Mouse (Mus musculus): Measurements from ENCODE around the gene Rpgrip1l. TPM values are rescaled to one million over a fixed set of nuclear protein-coding genes. Genes with fewer than 3 reads are reported as not detected.

Gene Rpgrip1l
- polyA plus RNA-seq (2016; fragmentation: Nextera tagmentation; extraction: Ambion mirVana) = 14.3 and 17.1 TPM in 2 replicates

DNA sequence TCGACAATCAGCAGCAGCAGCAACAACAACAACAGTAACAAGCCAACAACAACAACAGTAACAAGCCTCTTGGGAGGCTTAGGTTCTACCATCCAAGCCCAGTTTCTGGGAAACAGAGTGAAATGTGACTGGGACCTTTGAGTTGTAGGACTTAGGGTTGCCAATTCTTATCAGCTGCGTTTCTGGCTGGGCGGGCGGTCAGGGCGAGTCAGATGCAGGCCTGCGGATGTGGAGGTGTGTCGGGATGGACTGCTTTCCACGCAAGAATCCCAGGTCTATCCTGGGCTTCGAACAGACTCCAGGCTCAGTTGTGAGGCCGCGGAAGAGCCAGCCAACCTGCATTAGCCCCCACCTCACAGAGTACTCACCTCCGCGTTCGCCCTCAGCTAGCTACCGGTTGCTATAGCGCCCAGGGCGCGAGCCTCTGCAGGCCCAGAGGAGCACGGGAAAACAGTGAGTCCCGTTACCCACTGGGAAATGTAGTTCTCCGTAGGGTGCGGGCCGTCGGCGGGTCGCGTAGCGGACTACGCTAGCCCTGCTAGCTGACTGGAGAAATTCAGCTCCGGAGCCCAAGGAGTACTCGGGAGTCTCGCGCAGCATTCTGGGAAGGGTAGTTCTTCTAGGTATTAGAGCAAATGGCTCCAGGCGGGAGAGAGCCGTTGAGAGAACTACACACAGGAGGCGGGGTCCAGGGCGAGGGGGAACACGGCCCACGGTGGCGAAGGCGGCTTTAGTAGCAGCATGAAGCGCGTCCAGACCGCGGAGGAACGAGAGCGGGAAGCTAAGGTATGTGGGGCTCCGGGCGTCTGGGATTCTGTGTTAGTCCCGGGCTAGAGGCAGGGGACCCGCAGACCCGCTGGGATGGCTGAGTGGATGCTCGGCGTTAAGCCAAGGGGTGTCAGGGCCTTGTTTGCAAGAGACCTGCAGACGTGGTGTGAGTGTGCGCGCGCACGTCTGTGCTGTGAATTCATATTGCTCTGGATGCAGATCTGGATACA lies at the start of gene Rpgrip1l, which contains the start of gene Fto:
Gene Rpgrip1l (minus strand): TSS at position 428 of the 998 bp plus-strand sequence.
Gene Fto (plus strand): TSS at position 691 of the 998 bp plus-strand sequence.
- Histone ChIP-seq H3K9me3 (no peaks in the 10 kb centered on the region), H3K27me3 (no peaks in the 10 kb centered on the region), H3K36me3 (peaks cover 3% of the 10 kb centered on the region), H3K4me3 (replicated peaks) (peak within 1 kb of the TSS; percentile 62), H3K4me1 (replicated peaks) (peaks cover 32% of the 10 kb centered on the region), H3K4me2 (peak within 1 kb of the TSS; percentile 80), H3K9ac (replicated peaks) (peak within 1 kb of the TSS; percentile 83), H3K27ac (peak within 1 kb of the TSS; percentile 54; the same call in 1 of the 2 replicates)
- WGBS = 1% methylated on average over 59 of the region's 59 CpGs
- peak; percentile 100 for ATAC-seq (ENCODE audit: insufficient number of reproducible peaks, insufficient read depth, low FRiP score, low TSS enrichment, low read depth)

DNA sequence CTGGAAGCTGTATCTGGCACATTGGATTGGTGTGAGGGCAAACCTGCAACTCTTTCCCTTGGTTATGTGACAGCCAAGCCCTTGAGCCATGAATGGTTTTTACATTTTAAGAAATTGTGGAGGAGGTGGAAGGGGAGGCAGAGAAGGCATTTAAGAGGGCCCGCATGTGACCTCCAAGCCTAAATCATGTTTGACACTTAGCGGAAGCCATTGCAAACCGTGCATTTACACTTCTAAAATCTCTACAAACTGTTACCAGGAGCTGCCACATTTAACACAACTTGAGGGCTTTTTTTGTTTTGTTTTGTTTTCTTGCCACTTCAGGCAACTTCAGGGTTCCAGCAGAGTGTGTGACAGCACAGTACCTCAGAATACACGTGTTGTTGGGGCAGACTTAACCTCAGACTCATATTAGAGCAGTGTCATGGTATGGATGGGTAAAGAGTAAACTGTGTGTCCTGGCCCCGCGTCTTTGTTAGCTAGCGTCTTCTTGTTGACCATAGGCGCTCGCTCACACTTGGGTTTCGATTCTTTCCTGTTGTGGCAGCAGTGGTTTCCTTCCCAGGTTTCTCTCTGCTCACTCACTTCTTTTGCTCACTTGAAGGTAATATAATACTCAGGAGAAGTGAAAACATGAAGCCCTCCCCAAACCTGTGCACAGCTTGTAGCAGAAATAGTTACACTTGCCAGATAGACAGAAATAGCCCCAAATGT lies 47.7 kb upstream of the Rpgrip1l start:
- H3K27ac ChIP-seq = no peak overlapping the region
- H3K27me3 ChIP-seq = peaks cover 4% of the 10 kb centered on the region; the same call in 1 of the 2 replicates
- no peak overlapping the region for H3K9ac ChIP-seq (replicated peaks)
- no peaks in the 10 kb centered on the region for H3K9me3 ChIP-seq
- ATAC-seq (ENCODE audit: insufficient number of reproducible peaks, insufficient read depth, low FRiP score, low TSS enrichment, low read depth) = no peak
- no peak overlapping the region for H3K4me3 ChIP-seq (replicated peaks)
- H3K36me3 ChIP-seq = no peaks in the 10 kb centered on the region
- WGBS = 82% methylated on average over 10 of the region's 10 CpGs
- H3K4me1 ChIP-seq (replicated peaks) = peaks cover 31% of the 10 kb centered on the region
- no peak overlapping the region for H3K4me2 ChIP-seq

DNA sequence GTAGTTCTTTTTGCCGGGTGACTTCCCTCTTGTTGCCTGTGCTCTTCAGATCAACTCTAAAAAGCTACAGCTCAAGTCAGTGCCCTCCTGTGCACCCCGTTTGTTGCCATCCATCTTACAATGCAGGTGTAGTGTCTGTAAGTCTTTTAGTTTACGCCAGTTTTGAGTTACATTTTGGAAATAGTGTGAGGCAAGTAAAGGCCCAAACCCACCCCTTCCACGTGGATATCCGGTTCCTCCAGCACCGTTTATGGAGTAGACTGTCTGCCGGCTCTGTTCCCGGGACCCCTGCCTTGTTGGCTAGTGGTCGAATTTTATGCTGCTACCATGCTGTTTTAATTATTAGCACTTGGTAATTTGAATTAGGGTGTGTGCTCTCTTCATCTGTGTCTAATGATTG lies 46.4 kb upstream of the Rpgrip1l start:
- Histone ChIP-seq H3K27me3 (peaks cover 4% of the 10 kb centered on the region; the same call in 1 of the 2 replicates), H3K4me2 (no peak overlapping the region), H3K4me1 (replicated peaks) (peaks cover 20% of the 10 kb centered on the region), H3K9ac (replicated peaks) (no peak overlapping the region), H3K36me3 (no peaks in the 10 kb centered on the region), H3K4me3 (replicated peaks) (no peak overlapping the region), H3K27ac (no peak overlapping the region), H3K9me3 (no peaks in the 10 kb centered on the region)
- 26% methylated on average over 9 of the region's 9 CpGs for WGBS
- no peak for ATAC-seq (ENCODE audit: insufficient number of reproducible peaks, insufficient read depth, low FRiP score, low TSS enrichment, low read depth)

GRCm38 (mm10) chr8:91358016-91358415 lies 45.0 kb upstream of the Rpgrip1l start:
- Histone ChIP-seq H3K4me3 (replicated peaks) (no peak overlapping the region), H3K9me3 (no peaks in the 10 kb centered on the region), H3K27me3 (no peaks in the 10 kb centered on the region), H3K4me2 (no peak overlapping the region), H3K4me1 (replicated peaks) (peaks cover 20% of the 10 kb centered on the region), H3K36me3 (no peaks in the 10 kb centered on the region), H3K27ac (no peak overlapping the region), H3K9ac (replicated peaks) (no peak overlapping the region)
- no peak for ATAC-seq (ENCODE audit: insufficient number of reproducible peaks, insufficient read depth, low FRiP score, low TSS enrichment, low read depth)
- WGBS = 78% methylated on average over 5 of the region's 5 CpGs

- 96% methylated on average over 4 of the region's 4 CpGs for WGBS
- Histone ChIP-seq H3K4me1 (replicated peaks) (peaks cover 20% of the 10 kb centered on the region), H3K4me2 (no peak overlapping the region), H3K27me3 (no peaks in the 10 kb centered on the region), H3K9me3 (no peaks in the 10 kb centered on the region), H3K4me3 (replicated peaks) (no peak overlapping the region), H3K36me3 (no peaks in the 10 kb centered on the region), H3K9ac (replicated peaks) (no peak overlapping the region), H3K27ac (no peak overlapping the region)
- no peak for ATAC-seq (ENCODE audit: insufficient number of reproducible peaks, insufficient read depth, low FRiP score, low TSS enrichment, low read depth)
These were observed 44.5 kb upstream of the Rpgrip1l start for GRCm38 (mm10) chr8:91357493-91358014.

- no peak overlapping the region for H3K4me2 ChIP-seq
- H3K4me1 ChIP-seq (replicated peaks) = peaks cover 20% of the 10 kb centered on the region
- H3K27ac ChIP-seq = no peak overlapping the region
- H3K4me3 ChIP-seq (replicated peaks) = no peak overlapping the region
- 85% methylated on average over 11 of the region's 11 CpGs for WGBS
- H3K9ac ChIP-seq (replicated peaks) = no peak overlapping the region
- no peaks in the 10 kb centered on the region for H3K27me3 ChIP-seq
- no peaks in the 10 kb centered on the region for H3K9me3 ChIP-seq
- H3K36me3 ChIP-seq = no peaks in the 10 kb centered on the region
- no peak for ATAC-seq (ENCODE audit: insufficient number of reproducible peaks, insufficient read depth, low FRiP score, low TSS enrichment, low read depth)
These were observed 43.1 kb upstream of the Rpgrip1l start for GRCm38 (mm10) chr8:91355956-91356699.

- Histone ChIP-seq H3K36me3 (no peaks in the 10 kb centered on the region), H3K9me3 (no peaks in the 10 kb centered on the region), H3K9ac (replicated peaks) (no peak overlapping the region), H3K4me1 (replicated peaks) (peaks cover 19% of the 10 kb centered on the region), H3K4me2 (no peak overlapping the region), H3K27ac (no peak overlapping the region), H3K4me3 (replicated peaks) (no peak overlapping the region), H3K27me3 (no peaks in the 10 kb centered on the region)
- WGBS = 38% methylated on average over 10 of the region's 10 CpGs
- ATAC-seq (ENCODE audit: insufficient number of reproducible peaks, insufficient read depth, low FRiP score, low TSS enrichment, low read depth) = no peak
These were observed 42.3 kb upstream of the Rpgrip1l start for GRCm38 (mm10) chr8:91355301-91355905.

DNA sequence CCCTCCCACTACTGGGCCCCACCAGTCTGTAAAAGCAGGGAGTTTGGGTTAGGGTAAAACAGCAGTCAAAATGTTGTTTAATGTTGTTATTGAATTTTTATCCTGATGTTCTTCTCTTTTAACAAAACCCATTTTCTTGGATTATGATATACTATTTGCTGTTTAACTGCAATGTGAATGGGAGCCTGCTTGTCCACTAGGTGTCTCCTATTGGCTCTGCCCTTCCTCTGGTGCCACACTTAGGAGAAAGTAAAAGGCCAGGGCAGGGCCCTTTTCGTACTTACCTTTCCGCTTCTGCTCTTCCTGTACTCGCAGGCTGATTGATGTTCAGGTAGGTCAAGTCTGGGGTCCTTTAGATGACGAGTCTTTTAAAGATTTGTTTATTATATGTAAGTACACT lies 40.8 kb upstream of the Rpgrip1l start:
- 86% methylated on average over 4 of the region's 4 CpGs for WGBS
- Histone ChIP-seq H3K4me3 (replicated peaks) (no peak overlapping the region), H3K27me3 (no peaks in the 10 kb centered on the region), H3K27ac (no peak overlapping the region), H3K9ac (replicated peaks) (no peak overlapping the region), H3K4me2 (no peak overlapping the region), H3K4me1 (replicated peaks) (0 out of 2 replicates have a peak, but pooled peaks cover 9% of the 10 kb centered on the region), H3K36me3 (0 out of 2 replicates have a peak, but pooled peaks cover 8% of the 10 kb centered on the region), H3K9me3 (no peaks in the 10 kb centered on the region)
- no peak for ATAC-seq (ENCODE audit: insufficient number of reproducible peaks, insufficient read depth, low FRiP score, low TSS enrichment, low read depth)

- no peak overlapping the region for H3K27ac ChIP-seq
- 0 out of 2 replicates have a peak, but pooled peaks cover 8% of the 10 kb centered on the region for H3K36me3 ChIP-seq
- H3K4me2 ChIP-seq = no peak overlapping the region
- WGBS = 76% methylated on average over 5 of the region's 5 CpGs
- H3K4me3 ChIP-seq (replicated peaks) = no peak overlapping the region
- H3K27me3 ChIP-seq = no peaks in the 10 kb centered on the region
- no peak for ATAC-seq (ENCODE audit: insufficient number of reproducible peaks, insufficient read depth, low FRiP score, low TSS enrichment, low read depth)
- H3K4me1 ChIP-seq (replicated peaks) = 0 out of 2 replicates have a peak, but pooled peaks cover 9% of the 10 kb centered on the region
- H3K9me3 ChIP-seq = no peaks in the 10 kb centered on the region
- no peak overlapping the region for H3K9ac ChIP-seq (replicated peaks)
These were observed 40.0 kb upstream of the Rpgrip1l start for GRCm38 (mm10) chr8:91353062-91353461.

GRCm38 (mm10) chr8:91352598-91352997 lies 39.5 kb upstream of the Rpgrip1l start:
- Histone ChIP-seq H3K9me3 (no peaks in the 10 kb centered on the region), H3K4me3 (replicated peaks) (no peak overlapping the region), H3K9ac (replicated peaks) (no peak overlapping the region), H3K27me3 (no peaks in the 10 kb centered on the region), H3K4me2 (no peak overlapping the region), H3K4me1 (replicated peaks) (0 out of 2 replicates have a peak, but pooled peaks cover 9% of the 10 kb centered on the region), H3K27ac (no peak overlapping the region), H3K36me3 (0 out of 2 replicates have a peak, but pooled peaks cover 8% of the 10 kb centered on the region)
- no peak for ATAC-seq (ENCODE audit: insufficient number of reproducible peaks, insufficient read depth, low FRiP score, low TSS enrichment, low read depth)
- 88% methylated on average over 3 of the region's 3 CpGs for WGBS

All from limb, embryonic 12.5 days (tissue).